Mouse (Mus musculus) R1 (cell line): ENCODE data around the gene Frmpd1.
A peak's percentile ranks its signal among the peaks of the same experiment; 100 is the strongest.

Source experiments
- DNase-seq: peaks from one replicate; pipeline ENCODE4 v3.0.0-alpha.2; 2018; ENCODE audit warnings: low read depth, low spot score

Gene Frmpd1

GRCm38 (mm10) chr4:45238260-45238659 lies 53.6 kb downstream of the Frmpd1 start:
- DNase-seq, result no peak

- no peak for DNase-seq
These were observed 56.7 kb downstream of the Frmpd1 start for GRCm38 (mm10) chr4:45241330-45241729.

GRCm38 (mm10) chr4:45242163-45242562 lies 57.5 kb downstream of the Frmpd1 start:
- DNase-seq, result no peak

GRCm38 (mm10) chr4:45243211-45243902 lies 58.7 kb downstream of the Frmpd1 start:
- no peak for DNase-seq

GRCm38 (mm10) chr4:45251265-45251664 lies 66.6 kb downstream of the Frmpd1 start:
- no peak for DNase-seq

- no peak for DNase-seq
These were observed 68.2 kb downstream of the Frmpd1 start for GRCm38 (mm10) chr4:45252861-45253262.

- DNase-seq, result no peak
These were observed 69.3 kb downstream of the Frmpd1 start for GRCm38 (mm10) chr4:45253839-45254601.

- DNase-seq, result no peak
These were observed 74.7 kb downstream of the Frmpd1 start for GRCm38 (mm10) chr4:45259232-45259832.

GRCm38 (mm10) chr4:45261551-45261950 lies 76.9 kb downstream of the Frmpd1 start:
- no peak for DNase-seq

GRCm38 (mm10) chr4:45267883-45268282 lies 83.2 kb downstream of the Frmpd1 start:
- no peak for DNase-seq

GRCm38 (mm10) chr4:45271041-45271452 lies 86.4 kb downstream of the Frmpd1 start:
- no peak for DNase-seq

- DNase-seq, result no peak
These were observed 91.1 kb downstream of the Frmpd1 start for GRCm38 (mm10) chr4:45275770-45276169.

- DNase-seq, result peak; percentile 16
These were observed 94.6 kb downstream of the Frmpd1 start for GRCm38 (mm10) chr4:45279292-45279691.

- DNase-seq, result peak; percentile 61
These were observed 95.4 kb downstream of the Frmpd1 start for GRCm38 (mm10) chr4:45279981-45280548.

- peak; percentile 27 for DNase-seq
These were observed 101.6 kb downstream of the Frmpd1 start for GRCm38 (mm10) chr4:45286318-45286717.

- peak; percentile 87 for DNase-seq
These were observed 103.2 kb downstream of the Frmpd1 start for GRCm38 (mm10) chr4:45287906-45288305.

GRCm38 (mm10) chr4:45296662-45297564 lies 112.2 kb downstream of the Frmpd1 start, which contains the start of gene Trmt10b:
TSS of gene Trmt10b (plus strand) at chr4:45297127.
- peak; percentile 93 for DNase-seq

GRCm38 (mm10) chr4:45305536-45305935 lies 120.9 kb downstream of the Frmpd1 start:
- no peak for DNase-seq

GRCm38 (mm10) chr4:45308046-45308445 lies 123.4 kb downstream of the Frmpd1 start:
- peak; percentile 74 for DNase-seq

GRCm38 (mm10) chr4:45308606-45309005 lies 123.9 kb downstream of the Frmpd1 start:
- DNase-seq, result no peak

- no peak for DNase-seq
These were observed 126.4 kb downstream of the Frmpd1 start for GRCm38 (mm10) chr4:45311056-45311455.
